Mouse (Mus musculus) heart, adult 2 months (tissue): ENCODE measurements around the gene Hist1h2bn. TPM values are rescaled to one million over a fixed set of nuclear protein-coding genes. Genes with fewer than 3 reads are reported as not detected.
"Not testable (repeated sequence)": the region's sequence is repeated elsewhere in the genome, so short reads cannot be mapped to it uniquely, and the experiment has no call there.

Experiments
- DNase-seq, 2 experiments: peaks; one replicate each; pipeline ENCODE4 v3.0.0; 2021
- H3K27ac ChIP-seq: fragments of 200-600 bp; 2 replicates; pipeline ENCODE4 v1.8.1; 2022
- H3K27me3 ChIP-seq: fragments of 200-500 bp; 2 replicates; pipeline ENCODE4 v1.6.1; 2012; ENCODE audit warnings: mild to moderate bottlenecking, low read length, inconsistent platforms, mixed read lengths; ENCODE audit not compliant: control insufficient read depth, insufficient read depth
- H3K36me3 ChIP-seq: fragments of 200-500 bp; 2 replicates; pipeline ENCODE4 v1.6.1; 2012; ENCODE audit warnings: low read length, inconsistent platforms; ENCODE audit not compliant: control insufficient read depth, insufficient read depth
- H3K4me1 ChIP-seq: fragments of 200-500 bp; 2 replicates; pipeline ENCODE4 v1.6.1; 2011; ENCODE audit warnings: low read length; ENCODE audit not compliant: control insufficient read depth, insufficient read depth
- H3K4me3 ChIP-seq: fragments of 200-600 bp; 2 replicates; pipeline ENCODE4 v1.8.1; 2022
- H3K79me2 ChIP-seq: fragments of 200-500 bp; replicated peaks from 2 replicates; pipeline ENCODE4 v1.6.1; 2012; ENCODE audit warnings: mild to moderate bottlenecking, inconsistent platforms, low read length, moderate library complexity, mixed read lengths; ENCODE audit not compliant: control insufficient read depth, insufficient read depth
- H3K9ac ChIP-seq: fragments of 200-500 bp; 2 replicates; pipeline ENCODE4 v1.6.1; 2012; ENCODE audit warnings: low read depth, mild to moderate bottlenecking, control low read depth, inconsistent platforms, low read length, mixed read lengths
- CTCF ChIP-seq: fragments of 200-600 bp; IDR thresholded peaks from 2 replicates; pipeline ENCODE4 v1.8.1; 2022; ENCODE audit warnings: antibody characterized with exemption, mild to moderate bottlenecking, moderate library complexity
- EP300 ChIP-seq: fragments of 200-500 bp; IDR thresholded peaks from 2 replicates; pipeline ENCODE4 v1.6.1; 2011; ENCODE audit warnings: low read depth, low read length, control low read depth; ENCODE audit not compliant: insufficient read depth
- POLR2A ChIP-seq: fragments of 200-500 bp; IDR thresholded peaks from 2 replicates; pipeline ENCODE4 v1.6.1; 2011; ENCODE audit warnings: mild to moderate bottlenecking, low read depth, low read length, control low read depth; ENCODE audit not compliant: insufficient read depth
- WGBS: fragments of 180-500 bp; shearing (Covaris S2); methylation state at CpG from one replicate; pipeline ENCODE4 v1.1.7; 2018; 5-methylcytosine and 5-hydroxymethylcytosine counted together
- intact Hi-C: fragments of 180-260 bp; cut with DNase I; formaldehyde crosslinking; loops from one replicate; pipeline ENCODE4 v1.15.1; 2025
- polyA plus RNA-seq: library from polyadenylated mRNA; depleted of rRNA; stranded (reverse); fragments of >200 nt; gene quantifications from 2 replicates; pipeline ENCODE4 v1.2.3, GENCODE M21; 2012
- total RNA-seq, 2 experiments: library from RNA; stranded (reverse); gene quantifications; 2 replicates each; pipeline ENCODE4 v1.2.3; 2021

The Hist1h2bn gene
- total and polyA plus RNA-seq, 3 experiments = 1.9 to 6.9 (median 2.6) TPM

DNA sequence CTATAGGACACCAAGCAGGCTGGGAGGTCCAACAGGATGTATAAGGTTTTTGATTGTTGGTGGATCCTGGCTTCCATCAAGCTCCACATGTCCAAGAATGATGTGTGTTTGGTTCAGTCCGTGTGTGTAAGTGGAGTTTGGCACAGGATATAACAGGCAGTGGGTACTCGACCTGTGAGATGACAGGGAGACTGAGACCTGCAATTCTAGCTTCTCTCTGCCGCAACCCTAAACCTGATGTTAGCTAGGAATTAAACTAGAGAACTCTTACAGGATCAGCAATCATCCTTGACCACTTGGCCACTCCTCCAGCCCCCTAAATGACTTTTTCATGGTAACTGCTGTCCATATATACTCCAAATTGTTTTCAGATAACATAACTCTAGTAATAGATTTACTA lies 1.6 kb upstream of the Hist1h2bn start:
- Histone ChIP-seq H3K4me1 (no peaks in the 10 kb centered on the region; the same call in none of the 2 replicates), H3K79me2 (no peaks in the 10 kb centered on the region), H3K36me3 (peaks cover 2% of the 10 kb centered on the region; the same call in 1 of the 2 replicates), H3K27ac (no peak overlapping the region), H3K27me3 (no peaks in the 10 kb centered on the region), H3K9ac (no peak overlapping the region), H3K4me3 (no peak overlapping the region)
- TF ChIP-seq POLR2A (no peak), EP300 (no peak), CTCF (no peak)
- DNase-seq = no peak
- 50% methylated on average over 3 of the region's 3 CpGs for WGBS
- intact Hi-C loops = loop anchor here (2.0 to 10.0 kb wide), 4 partner anchors 34 to 1982 kb away; partner anchors contain the start of genes Hist1h1c, Hist1h2ac, Hist1h2ag and Hist1h2an

DNA sequence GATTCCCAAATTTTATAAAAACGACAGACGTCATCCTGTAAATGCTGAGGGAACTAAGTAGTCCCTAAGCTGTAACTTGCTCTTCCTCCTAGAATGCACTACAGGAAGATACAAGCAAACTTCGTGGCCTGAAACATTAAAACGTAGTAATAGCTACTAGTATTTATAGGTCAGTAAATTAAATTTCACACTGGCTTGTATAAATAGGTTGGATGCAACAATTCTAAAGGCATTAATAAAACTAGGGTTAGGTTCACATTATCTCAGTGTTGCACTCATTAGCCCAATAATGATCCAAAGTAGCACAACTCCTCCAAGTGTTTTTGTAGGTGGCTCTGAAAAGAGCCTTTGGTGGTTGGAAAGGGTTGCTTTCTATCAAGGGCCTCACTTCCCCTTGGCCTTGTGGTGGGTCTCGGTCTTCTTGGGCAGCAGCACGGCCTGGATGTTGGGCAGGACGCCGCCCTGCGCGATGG lies 836 bp upstream of the Hist1h2bn start:
- H3K27ac ChIP-seq = peak overlapping the region; percentile 56; the same call in 1 of the 2 replicates

DNA sequence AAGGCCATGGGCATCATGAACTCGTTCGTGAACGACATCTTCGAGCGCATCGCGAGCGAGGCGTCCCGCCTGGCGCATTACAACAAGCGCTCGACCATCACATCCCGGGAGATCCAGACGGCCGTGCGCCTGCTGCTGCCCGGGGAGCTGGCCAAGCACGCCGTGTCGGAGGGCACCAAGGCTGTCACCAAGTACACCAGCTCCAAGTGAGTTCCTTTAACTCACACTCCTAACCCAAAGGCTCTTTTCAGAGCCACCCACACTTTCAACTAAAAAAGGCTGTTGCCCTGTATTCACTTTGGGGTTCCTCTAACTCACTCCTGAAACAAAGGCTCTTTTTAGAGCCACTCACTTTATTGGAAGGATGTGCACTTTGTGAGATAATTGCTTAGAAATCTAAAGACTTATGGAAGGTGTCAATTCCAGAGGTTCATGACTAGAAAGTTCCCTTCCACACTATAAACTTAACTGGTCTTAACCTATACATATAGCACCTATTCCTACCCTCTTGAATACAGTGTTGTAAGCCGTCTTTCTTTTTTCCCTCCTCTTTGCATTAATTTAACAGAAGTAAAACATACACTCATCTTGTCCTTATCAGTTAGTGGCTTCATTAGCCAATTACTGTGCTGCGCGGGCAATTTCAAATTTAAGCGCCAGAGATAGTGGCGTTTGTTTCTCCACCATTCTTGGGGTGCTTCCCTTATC lies 525 bp downstream of the Hist1h2bn start:
- peak overlapping the region; percentile 38; the same call in 1 of the 2 replicates for H3K9ac ChIP-seq
- intact Hi-C loops = loop anchor here (10.0 kb wide), 3 partner anchors 290 to 1980 kb away; partner anchors contain the start of genes Hist1h1c, Hist1h2ac, Hist1h2ag and Hist1h2bc
- not testable (repeated sequence) for H3K4me1 ChIP-seq, H3K79me2 ChIP-seq, H3K27me3 ChIP-seq, H3K36me3 ChIP-seq, DNase-seq, H3K27ac ChIP-seq
- 4% methylated on average over 15 of the region's 26 CpGs for WGBS
- H3K4me3 ChIP-seq = peak overlapping the region; percentile 40

More for the DNA sequence above, 836 bp upstream of the Hist1h2bn start:
- TF ChIP-seq EP300 = no peak
- TF ChIP-seq POLR2A = no peak
- TF ChIP-seq CTCF = no peak
- Histone ChIP-seq H3K4me1 (no peaks in the 10 kb centered on the region; the same call in none of the 2 replicates), H3K36me3 (peaks cover 2% of the 10 kb centered on the region; the same call in 1 of the 2 replicates), H3K27me3 (no peaks in the 10 kb centered on the region), H3K9ac (peak overlapping the region; percentile 77), H3K79me2 (no peaks in the 10 kb centered on the region), H3K4me3 (peak overlapping the region; percentile 60)
- DNase-seq = no peak
- WGBS = 9% methylated on average over 10 of the region's 10 CpGs
- intact Hi-C loops = loop anchor here (2.0 to 10.0 kb wide), 4 partner anchors 34 to 1982 kb away; partner anchors contain the start of genes Hist1h1c, Hist1h2ac, Hist1h2ag and Hist1h2an

- DNase-seq = no peak
- H3K9ac ChIP-seq = no peak overlapping the region
- H3K4me3 ChIP-seq = no peak overlapping the region
- no peaks in the 10 kb centered on the region; the same call in 1 of the 2 replicates for H3K4me1 ChIP-seq
- WGBS = 79% methylated on average over 1 of the region's 1 CpGs
- H3K36me3 ChIP-seq = no peaks in the 10 kb centered on the region
- TF ChIP-seq EP300 (no peak), POLR2A (no peak), CTCF (no peak)
- no peak overlapping the region for H3K27ac ChIP-seq
- intact Hi-C loops = loop anchor here (10.0 kb wide), 3 partner anchors 289 to 1979 kb away; partner anchors contain the start of genes Hist1h1c, Hist1h2ac, Hist1h2ag and Hist1h2bc
- H3K79me2 ChIP-seq = no peaks in the 10 kb centered on the region
- no peaks in the 10 kb centered on the region for H3K27me3 ChIP-seq
Observed at GRCm38 (mm10) chr13:21755707-21756106, 1.8 kb downstream of the Hist1h2bn start.

- Histone ChIP-seq H3K4me1 (peaks cover 2% of the 10 kb centered on the region; the same call in 1 of the 2 replicates), H3K27me3 (no peaks in the 10 kb centered on the region), H3K27ac (peak overlapping the region; percentile 83), H3K36me3 (no peaks in the 10 kb centered on the region), H3K4me3 (peak overlapping the region; percentile 77), H3K9ac (peak overlapping the region; percentile 85), H3K79me2 (0 out of 2 replicates have a peak, but pooled peaks cover 1% of the 10 kb centered on the region)
- TF ChIP-seq CTCF = no peak
- TF ChIP-seq POLR2A = peak; percentile 43
- no peak for TF ChIP-seq EP300
- 5% methylated on average over 33 of the region's 33 CpGs for WGBS
- intact Hi-C loops = loop anchor here (2.0 to 5.0 kb wide), 3 partner anchors 28 to 263 kb away; partner anchors contain the start of genes Hist1h2ag, Hist1h2bj, Hist1h4i and Hist1h4k
- peak; percentile 65 to 74 for DNase-seq
Observed at GRCm38 (mm10) chr13:21778814-21779766, 25.2 kb downstream of the Hist1h2bn start.
